Mouse (Mus musculus) kidney, adult 9 months (tissue): ENCODE results near the gene Dapk3.
"Not testable (repeated sequence)": the region's sequence is repeated elsewhere in the genome, so short reads cannot be mapped to it uniquely, and the experiment has no call there.

Source experiments
- DNase-seq: peaks from one replicate; pipeline ENCODE4 v3.0.0; 2022

Gene Dapk3

DNA sequence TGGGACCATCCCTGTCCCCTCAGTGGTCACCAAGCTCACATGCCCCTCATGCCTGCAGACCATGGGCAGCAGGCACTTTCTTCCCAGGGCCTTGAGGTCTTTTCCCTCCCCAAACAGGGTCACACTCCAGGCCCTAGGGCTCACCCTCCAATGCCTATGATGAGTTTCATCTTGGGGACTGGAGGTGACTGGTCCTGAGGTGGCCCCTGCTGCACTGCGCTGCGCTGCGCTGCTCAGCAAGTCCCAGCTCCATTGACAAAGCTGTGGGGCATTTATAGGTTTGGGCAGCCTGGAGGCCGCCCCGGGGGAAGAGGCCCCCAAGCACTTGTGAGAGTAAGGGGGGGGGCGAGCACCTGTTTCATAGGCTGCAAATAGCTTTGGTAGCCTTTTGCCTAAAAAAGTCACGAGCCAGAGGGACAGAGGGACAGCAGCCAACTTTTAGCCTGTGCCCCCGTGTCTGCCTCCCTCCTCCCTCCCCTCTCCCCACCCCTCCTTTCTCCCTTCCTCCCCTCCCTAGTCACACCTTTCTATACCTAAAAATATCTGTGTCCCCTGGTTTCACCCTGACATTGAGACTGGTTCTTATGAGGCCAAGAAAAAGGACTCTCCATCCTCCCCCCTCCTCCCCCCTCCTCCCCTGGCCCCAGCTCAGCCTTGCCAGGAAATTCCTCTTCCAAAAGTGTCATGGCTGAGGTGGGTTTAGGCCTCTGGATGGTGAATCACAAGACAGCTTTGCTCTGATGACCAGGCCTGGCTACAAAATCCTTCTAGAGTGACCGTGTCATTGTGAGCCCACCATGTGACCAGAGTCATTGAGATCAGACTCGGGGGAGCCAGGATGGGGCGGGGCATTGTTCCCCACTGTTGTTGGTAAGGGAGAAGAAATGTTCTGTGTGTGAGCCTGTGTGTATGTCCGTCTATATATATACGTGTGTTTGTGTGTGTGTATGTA lies 19.3 kb downstream of the Dapk3 start, which contains the start of gene Nmrk2:
TSS of gene Nmrk2 (minus strand) at position 245 of the 952 bp plus-strand sequence.
- no peak for DNase-seq

- no peak for DNase-seq
Measured at GRCm38 (mm10) chr10:81202978-81203720, 20.3 kb downstream of the Dapk3 start.

DNA sequence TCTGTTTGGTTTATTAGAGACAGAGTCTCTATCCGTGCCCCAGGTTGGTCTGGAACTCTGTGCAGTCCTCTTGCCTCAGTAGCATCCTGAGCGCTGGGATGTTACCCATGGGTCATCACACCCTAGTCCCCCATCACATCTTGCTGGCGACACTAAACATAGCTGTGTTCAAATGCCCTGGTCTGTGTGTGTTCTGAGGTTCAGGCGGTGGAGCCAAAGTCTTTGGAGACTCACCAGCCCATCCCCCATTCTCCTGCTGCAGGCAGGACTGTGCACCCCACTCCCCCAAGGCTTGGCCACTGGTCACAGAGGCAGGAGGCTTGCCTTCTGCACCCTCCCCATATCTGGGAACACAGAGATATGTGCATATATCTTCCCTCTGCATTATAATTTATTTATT lies 21.3 kb downstream of the Dapk3 start:
- DNase-seq: no peak

DNA sequence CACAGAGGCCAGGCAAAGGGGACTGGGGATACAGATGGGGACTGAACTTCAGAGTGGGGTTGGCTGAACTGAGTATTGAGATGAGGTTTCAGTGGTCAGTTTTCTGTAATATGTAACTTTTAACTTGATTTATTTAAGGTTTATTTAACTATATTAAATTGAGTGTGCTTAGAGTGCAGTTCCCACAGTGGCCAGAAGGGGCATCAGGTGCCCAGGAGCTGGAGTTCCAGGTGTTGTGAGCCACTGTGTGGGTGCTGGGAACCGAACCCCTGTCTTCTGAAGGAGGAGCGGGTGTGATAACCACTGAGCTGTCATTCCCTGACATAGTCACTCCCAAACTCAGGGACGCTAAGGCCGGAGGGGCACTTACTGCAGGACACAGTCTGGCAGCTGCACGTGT lies 27.3 kb downstream of the Dapk3 start:
- no peak for DNase-seq

- DNase-seq: no peak
Measured at GRCm38 (mm10) chr10:81216260-81216659, 33.5 kb downstream of the Dapk3 start.

DNA sequence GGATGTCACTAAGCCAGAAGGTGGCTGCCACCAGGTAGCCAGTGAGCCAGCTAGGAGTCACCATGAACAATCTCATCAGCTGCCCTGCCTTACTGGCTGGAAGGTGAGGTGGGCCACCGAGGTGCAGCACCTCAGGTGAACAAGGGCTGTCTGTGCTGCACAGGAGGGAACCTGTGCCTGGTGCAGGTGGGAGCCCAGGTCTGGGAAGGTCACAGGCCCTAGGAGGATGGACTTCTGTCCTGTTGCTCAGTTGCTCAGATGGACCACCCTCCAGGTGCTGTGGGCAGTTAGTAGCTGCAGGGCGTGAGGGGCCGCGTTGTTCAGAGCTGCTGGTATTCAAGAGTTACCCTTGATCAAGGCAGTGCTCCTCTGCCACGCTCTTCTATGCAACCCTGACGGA lies 34.0 kb downstream of the Dapk3 start:
- DNase-seq: no peak

DNA sequence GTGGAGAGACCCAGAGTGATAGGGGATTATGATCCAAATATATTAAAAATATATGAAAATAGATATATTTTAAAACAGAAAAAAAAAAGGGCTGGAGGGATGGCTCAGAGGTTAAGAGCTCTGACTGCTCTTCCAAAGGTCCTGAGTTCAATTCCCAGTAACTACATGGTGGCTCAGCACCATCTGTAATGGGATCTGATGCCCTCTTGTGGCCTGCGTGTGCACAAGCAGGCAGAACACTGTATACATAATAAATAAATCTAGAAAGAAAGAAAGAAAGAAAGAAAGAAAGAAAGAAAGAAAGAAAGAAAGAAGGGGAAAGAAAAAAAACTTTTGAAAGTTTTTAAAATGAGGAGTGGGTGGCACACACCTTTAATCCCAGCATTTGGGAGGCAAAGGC lies 34.5 kb downstream of the Dapk3 start:
- not testable (repeated sequence) for DNase-seq

GRCm38 (mm10) chr10:81217964-81218363 lies 35.2 kb downstream of the Dapk3 start:
- DNase-seq: peak; percentile 82

DNA sequence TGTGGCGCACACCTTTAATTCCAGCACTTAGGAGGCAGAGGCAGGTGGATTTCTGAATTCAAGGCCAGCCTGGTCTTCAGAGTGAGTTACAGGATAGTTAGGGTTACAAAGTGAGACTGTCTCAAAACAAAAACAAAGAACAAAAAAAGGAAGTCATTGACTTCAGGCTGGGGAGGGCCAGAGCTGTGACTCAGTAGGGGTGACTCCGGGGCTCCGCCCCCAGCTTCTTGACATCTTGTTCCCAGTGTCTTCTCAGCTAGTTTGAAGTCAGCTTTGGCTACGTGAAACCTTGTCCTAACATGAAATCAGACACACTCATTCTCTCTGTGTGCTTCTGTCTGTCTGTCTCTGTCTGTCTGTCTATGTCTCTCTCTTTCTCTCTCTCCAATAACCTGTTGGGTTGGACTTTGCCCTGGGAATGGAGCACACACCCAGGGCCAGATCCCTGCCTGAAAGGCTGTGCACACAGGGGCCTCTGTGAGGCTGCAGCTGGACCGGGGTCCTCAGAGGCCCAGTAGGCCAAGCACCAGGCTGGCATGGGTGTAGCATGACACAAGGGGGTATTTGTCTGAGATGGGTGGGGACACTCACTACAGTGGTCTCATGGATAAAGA lies 38.7 kb downstream of the Dapk3 start:
- DNase-seq: no peak

- not testable (repeated sequence) for DNase-seq
Measured at GRCm38 (mm10) chr10:81223731-81224130, 40.9 kb downstream of the Dapk3 start.

GRCm38 (mm10) chr10:81229735-81230437 lies 47.1 kb downstream of the Dapk3 start:
- DNase-seq: no peak

- DNase-seq: no peak
Measured at GRCm38 (mm10) chr10:81230438-81231332, 47.9 kb downstream of the Dapk3 start, which contains the start of gene Atcay. Atcay (minus strand) TSS chr10:81230833.

GRCm38 (mm10) chr10:81231436-81231835 lies 48.6 kb downstream of the Dapk3 start:
- no peak for DNase-seq

GRCm38 (mm10) chr10:81232580-81233225 lies 49.9 kb downstream of the Dapk3 start, which contains the start of gene Zfr2:
Zfr2 (plus strand) TSS chr10:81233155.
- DNase-seq: peak; percentile 93

DNA sequence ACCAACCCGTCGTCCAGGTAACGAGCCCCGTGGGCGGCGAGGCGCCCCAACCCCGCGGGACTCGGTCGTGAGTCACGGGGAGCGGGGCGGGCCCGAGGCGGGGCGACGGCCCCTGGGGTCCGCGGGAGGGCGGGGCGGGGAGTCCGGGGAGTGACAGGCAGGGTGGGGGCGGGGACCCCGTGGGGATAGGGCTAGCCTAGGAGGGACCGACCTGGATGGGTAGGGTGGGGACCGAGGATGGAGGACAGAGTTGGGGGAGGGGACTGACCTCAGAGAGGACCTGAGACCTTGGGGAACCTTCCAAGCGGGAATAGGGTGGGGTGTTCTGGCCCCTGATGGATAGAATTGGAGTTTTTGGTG lies 50.4 kb downstream of the Dapk3 start:
- no peak for DNase-seq

GRCm38 (mm10) chr10:81234206-81234605 lies 51.4 kb downstream of the Dapk3 start:
- no peak for DNase-seq

GRCm38 (mm10) chr10:81236471-81237268 lies 53.9 kb downstream of the Dapk3 start:
- no peak for DNase-seq

GRCm38 (mm10) chr10:81238618-81239017 lies 55.8 kb downstream of the Dapk3 start:
- no peak for DNase-seq

GRCm38 (mm10) chr10:81240876-81241275 lies 58.1 kb downstream of the Dapk3 start:
- DNase-seq: peak; percentile 50

DNA sequence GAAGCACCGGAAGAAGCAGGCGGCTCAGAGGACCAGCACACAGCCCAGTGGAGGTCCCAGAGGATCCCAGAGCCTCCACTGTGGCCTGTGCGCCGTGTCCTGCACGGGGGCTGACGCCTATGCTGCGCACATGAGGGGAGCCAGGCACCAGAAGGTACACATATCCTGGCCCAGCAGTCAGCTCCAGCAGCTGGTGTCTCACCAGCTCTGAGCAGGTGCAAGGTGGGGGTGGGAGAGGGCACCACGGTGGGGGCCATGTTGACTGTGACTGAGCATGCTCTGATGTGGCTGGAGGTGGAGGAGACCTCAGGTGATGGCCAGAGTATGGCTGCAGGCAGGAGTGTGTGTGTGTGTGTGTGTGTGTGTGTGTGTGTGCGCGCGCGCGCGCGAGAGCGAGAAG lies 59.2 kb downstream of the Dapk3 start:
- no peak for DNase-seq
